Mouse (Mus musculus): ENCODE measurements around the gene Cryaa. TPM values are rescaled to one million over a fixed set of nuclear protein-coding genes. Genes with fewer than 3 reads are reported as not detected.

Gene Cryaa
- polyA plus RNA-seq, 1 experiment from 2014 or later: not detected

GRCm38 (mm10) chr17:31664760-31665159, 12.8 kb upstream of the Cryaa start:
- Histone ChIP-seq H3K36me3 (no peaks in the 10 kb centered on the region), H3K4me1 (no peaks in the 10 kb centered on the region), H3K4me2 (no peak overlapping the region), H3K27me3 (no peaks in the 10 kb centered on the region), H3K4me3 (no peak overlapping the region), H3K27ac (no peak overlapping the region), H3K9me3 (no peaks in the 10 kb centered on the region), H3K9ac (no peak overlapping the region)
- ATAC-seq (ENCODE audit: insufficient number of reproducible peaks, insufficient read depth, low FRiP score, low TSS enrichment, low read depth): 0 out of 2 replicates have a peak, but pooled peaks have one; percentile 66
- WGBS: 9% methylated on average over 4 of the region's 4 CpGs

DNA sequence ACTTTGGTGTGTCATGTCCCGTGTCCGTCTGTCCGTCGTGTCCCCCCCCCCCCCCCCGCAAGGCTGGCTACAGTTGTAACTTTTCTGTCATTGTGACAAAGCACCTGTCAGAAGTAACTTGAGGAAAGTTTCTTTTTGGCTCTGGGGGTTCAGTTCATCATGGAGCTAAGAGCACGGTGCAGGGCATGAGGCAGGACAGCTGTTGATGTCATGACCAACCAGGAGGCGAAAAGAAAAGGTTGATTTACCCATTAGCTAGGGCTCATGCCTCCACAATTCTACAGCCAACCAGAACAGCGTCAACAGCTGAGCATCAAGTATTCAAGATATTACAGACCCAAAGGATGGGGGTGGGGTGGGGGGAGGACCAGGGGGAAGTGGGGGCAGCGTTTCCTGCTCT, 9.3 kb upstream of the Cryaa start:
- Histone ChIP-seq H3K4me3 (no peak overlapping the region), H3K4me1 (no peaks in the 10 kb centered on the region; the same call in 1 of the 2 replicates), H3K27ac (no peak overlapping the region), H3K9ac (no peak overlapping the region), H3K36me3 (no peaks in the 10 kb centered on the region), H3K27me3 (no peaks in the 10 kb centered on the region), H3K9me3 (no peaks in the 10 kb centered on the region), H3K4me2 (no peak overlapping the region)
- 83% methylated on average over 9 of the region's 9 CpGs for WGBS
- no peak for ATAC-seq (ENCODE audit: insufficient number of reproducible peaks, insufficient read depth, low FRiP score, low TSS enrichment, low read depth)

GRCm38 (mm10) chr17:31670163-31670562, 7.4 kb upstream of the Cryaa start:
- 0 out of 2 replicates have a peak overlapping the region, but pooled peaks have one; percentile 16 for H3K9ac ChIP-seq
- no peaks in the 10 kb centered on the region for H3K9me3 ChIP-seq
- no peaks in the 10 kb centered on the region for H3K36me3 ChIP-seq
- WGBS: 17% methylated on average over 11 of the region's 11 CpGs
- no peak overlapping the region for H3K4me2 ChIP-seq
- no peak for ATAC-seq (ENCODE audit: insufficient number of reproducible peaks, insufficient read depth, low FRiP score, low TSS enrichment, low read depth)
- H3K27me3 ChIP-seq: no peaks in the 10 kb centered on the region
- H3K4me3 ChIP-seq: no peak overlapping the region
- H3K4me1 ChIP-seq: no peaks in the 10 kb centered on the region; the same call in 1 of the 2 replicates
- H3K27ac ChIP-seq: no peak overlapping the region

DNA sequence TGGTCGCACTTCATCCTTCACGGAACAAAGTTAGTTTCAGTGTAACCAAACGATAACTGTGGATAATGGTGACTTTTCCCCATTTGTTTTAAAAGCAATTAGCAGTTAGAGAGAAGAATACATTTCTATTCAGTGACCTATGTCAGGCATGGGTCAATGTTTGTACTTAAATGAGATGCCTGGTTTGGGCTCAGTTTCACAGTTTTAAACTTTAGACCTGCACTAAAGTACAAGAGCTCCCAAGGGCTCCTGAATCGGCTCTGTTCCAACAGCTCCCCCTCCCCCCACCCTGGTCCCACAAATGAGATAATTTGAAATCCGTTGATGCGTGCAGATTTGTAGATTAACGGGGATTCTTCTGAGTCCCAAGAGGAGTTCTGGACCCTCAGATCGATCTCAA, 5.9 kb upstream of the Cryaa start:
- no peaks in the 10 kb centered on the region; the same call in 1 of the 2 replicates for H3K4me1 ChIP-seq
- no peaks in the 10 kb centered on the region for H3K27me3 ChIP-seq
- no peaks in the 10 kb centered on the region for H3K36me3 ChIP-seq
- no peak overlapping the region for H3K27ac ChIP-seq
- whole genome bisulfite sequencing: 68% methylated on average over 8 of the region's 8 CpGs
- no peak overlapping the region for H3K4me3 ChIP-seq
- no peak for ATAC-seq (ENCODE audit: insufficient number of reproducible peaks, insufficient read depth, low FRiP score, low TSS enrichment, low read depth)
- H3K9ac ChIP-seq: no peak overlapping the region
- H3K4me2 ChIP-seq: no peak overlapping the region
- no peaks in the 10 kb centered on the region for H3K9me3 ChIP-seq

GRCm38 (mm10) chr17:31672279-31672678, 5.3 kb upstream of the Cryaa start:
- Histone ChIP-seq H3K27ac (no peak overlapping the region), H3K36me3 (no peaks in the 10 kb centered on the region), H3K4me3 (no peak overlapping the region), H3K9ac (no peak overlapping the region), H3K27me3 (no peaks in the 10 kb centered on the region), H3K4me2 (no peak overlapping the region), H3K9me3 (no peaks in the 10 kb centered on the region), H3K4me1 (no peaks in the 10 kb centered on the region; the same call in 1 of the 2 replicates)
- ATAC-seq (ENCODE audit: insufficient number of reproducible peaks, insufficient read depth, low FRiP score, low TSS enrichment, low read depth): no peak
- WGBS: 81% methylated on average over 12 of the region's 12 CpGs

DNA sequence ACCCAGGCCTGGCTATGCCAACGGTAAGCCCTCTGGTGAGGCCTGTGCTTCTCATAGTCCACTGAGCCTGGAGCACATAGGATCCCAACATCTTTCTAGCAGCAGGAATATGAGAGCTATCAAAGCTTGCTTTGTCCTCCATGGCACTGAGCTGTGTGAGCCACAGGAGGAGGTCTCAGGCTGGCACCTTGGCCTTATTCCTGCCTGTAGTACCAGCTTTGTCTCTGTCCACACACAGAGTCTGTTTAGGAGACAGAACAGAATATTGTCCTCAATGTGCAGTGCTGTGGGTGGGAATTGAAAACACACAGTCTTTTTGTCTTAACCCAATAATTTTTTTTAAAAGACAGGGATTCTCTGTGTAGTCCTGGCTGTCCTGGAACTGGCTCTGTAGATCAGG, 3.2 kb upstream of the Cryaa start:
- Histone ChIP-seq H3K27me3 (0 out of 2 replicates have a peak, but pooled peaks cover 2% of the 10 kb centered on the region), H3K27ac (no peak overlapping the region), H3K4me3 (no peak overlapping the region), H3K9me3 (no peaks in the 10 kb centered on the region), H3K36me3 (no peaks in the 10 kb centered on the region), H3K4me1 (no peaks in the 10 kb centered on the region; the same call in 1 of the 2 replicates), H3K4me2 (no peak overlapping the region), H3K9ac (no peak overlapping the region)
- WGBS: 73% methylated on average over 1 of the region's 1 CpGs
- no peak for ATAC-seq (ENCODE audit: insufficient number of reproducible peaks, insufficient read depth, low FRiP score, low TSS enrichment, low read depth)

DNA sequence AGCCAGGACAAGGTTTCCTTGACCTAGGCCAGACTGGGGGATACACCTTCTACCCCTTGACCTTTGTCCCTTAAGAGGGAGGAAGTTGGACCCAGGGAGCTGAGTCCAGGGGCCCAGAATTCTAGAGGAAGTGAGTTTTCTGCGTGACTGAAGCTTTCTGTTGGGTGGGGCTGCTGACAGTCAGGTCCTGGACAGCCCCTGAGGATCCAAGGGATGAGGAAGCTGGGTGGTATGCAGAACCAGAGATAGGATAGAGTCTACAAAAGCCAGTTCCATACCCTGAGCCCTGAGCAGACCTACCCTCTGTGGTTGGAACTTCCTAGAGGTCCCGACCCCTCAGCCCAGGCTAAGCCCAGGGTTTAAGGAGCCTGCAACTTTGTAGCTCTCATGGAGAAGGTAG, 2.8 kb downstream of the Cryaa start:
- H3K27ac ChIP-seq: no peak overlapping the region
- no peak overlapping the region for H3K4me3 ChIP-seq
- WGBS: 66% methylated on average over 2 of the region's 2 CpGs
- no peaks in the 10 kb centered on the region for H3K36me3 ChIP-seq
- no peaks in the 10 kb centered on the region for H3K9me3 ChIP-seq
- no peak overlapping the region for H3K4me2 ChIP-seq
- 0 out of 2 replicates have a peak, but pooled peaks cover 2% of the 10 kb centered on the region for H3K27me3 ChIP-seq
- no peak overlapping the region for H3K9ac ChIP-seq
- ATAC-seq (ENCODE audit: insufficient number of reproducible peaks, insufficient read depth, low FRiP score, low TSS enrichment, low read depth): no peak
- no peaks in the 10 kb centered on the region for H3K4me1 ChIP-seq

GRCm38 (mm10) chr17:31685514-31686224, 8.1 kb downstream of the Cryaa start:
- no peaks in the 10 kb centered on the region for H3K9me3 ChIP-seq
- H3K27ac ChIP-seq: peak overlapping the region; percentile 80
- no peaks in the 10 kb centered on the region for H3K36me3 ChIP-seq
- 7% methylated on average over 17 of the region's 17 CpGs for WGBS
- H3K4me1 ChIP-seq: peaks cover 11% of the 10 kb centered on the region
- no peaks in the 10 kb centered on the region for H3K27me3 ChIP-seq
- peak overlapping the region; percentile 57; the same call in 1 of the 2 replicates for H3K9ac ChIP-seq
- peak overlapping the region; percentile 41 for H3K4me2 ChIP-seq
- H3K4me3 ChIP-seq: no peak overlapping the region
- ATAC-seq (ENCODE audit: insufficient number of reproducible peaks, insufficient read depth, low FRiP score, low TSS enrichment, low read depth): no peak

DNA sequence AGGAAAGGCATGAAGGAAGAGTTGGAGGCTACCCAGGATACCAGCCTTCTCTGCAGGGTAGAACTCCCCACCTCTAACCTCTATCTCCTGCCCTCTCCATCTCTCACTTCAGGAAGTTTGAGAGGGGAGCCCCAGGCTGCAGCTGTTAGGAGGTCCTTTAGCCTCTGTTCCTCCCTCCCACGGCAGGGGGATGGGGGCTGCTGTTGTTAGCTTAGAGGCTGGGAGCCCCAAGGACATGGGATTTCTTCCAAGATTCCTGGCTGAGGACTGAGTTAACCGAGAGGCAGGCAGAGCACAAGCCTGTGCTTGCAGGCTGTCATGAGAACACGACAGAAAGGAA, 8.6 kb downstream of the Cryaa start:
- Histone ChIP-seq H3K4me3 (no peak overlapping the region), H3K9me3 (no peaks in the 10 kb centered on the region), H3K4me2 (peak overlapping the region; percentile 41), H3K27ac (peak overlapping the region; percentile 80), H3K27me3 (no peaks in the 10 kb centered on the region), H3K4me1 (peaks cover 11% of the 10 kb centered on the region), H3K36me3 (no peaks in the 10 kb centered on the region), H3K9ac (peak overlapping the region; percentile 37; the same call in 1 of the 2 replicates)
- ATAC-seq (ENCODE audit: insufficient number of reproducible peaks, insufficient read depth, low FRiP score, low TSS enrichment, low read depth): no peak
- 13% methylated on average over 3 of the region's 3 CpGs for WGBS

DNA sequence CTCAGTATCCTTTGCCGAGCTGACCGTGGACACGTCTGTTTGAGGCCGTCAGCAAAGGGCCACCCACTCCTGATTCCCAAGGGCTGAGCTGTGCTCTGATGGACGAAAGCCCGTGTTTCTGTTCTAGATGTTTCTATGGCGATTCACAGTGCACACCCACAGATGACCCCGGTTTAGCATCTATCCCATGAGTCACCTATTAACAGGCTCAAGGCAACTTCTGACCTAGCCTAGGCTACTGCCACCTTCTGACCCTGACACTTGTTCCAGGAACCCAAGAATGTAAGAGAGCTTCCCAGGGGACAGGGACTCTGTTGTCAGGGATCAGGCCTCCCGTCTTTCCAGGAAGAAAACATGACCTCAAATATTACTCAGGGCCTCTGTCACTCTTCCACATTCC, 10.5 kb downstream of the Cryaa start:
- WGBS: 78% methylated on average over 9 of the region's 9 CpGs
- Histone ChIP-seq H3K36me3 (no peaks in the 10 kb centered on the region), H3K27ac (no peak overlapping the region), H3K4me1 (peaks cover 14% of the 10 kb centered on the region), H3K9me3 (no peaks in the 10 kb centered on the region), H3K27me3 (no peaks in the 10 kb centered on the region), H3K9ac (no peak overlapping the region), H3K4me2 (no peak overlapping the region), H3K4me3 (no peak overlapping the region)
- no peak for ATAC-seq (ENCODE audit: insufficient number of reproducible peaks, insufficient read depth, low FRiP score, low TSS enrichment, low read depth)

GRCm38 (mm10) chr17:31689606-31690005, 12.0 kb downstream of the Cryaa start:
- WGBS: 81% methylated on average over 1 of the region's 1 CpGs
- no peak for ATAC-seq (ENCODE audit: insufficient number of reproducible peaks, insufficient read depth, low FRiP score, low TSS enrichment, low read depth)
- no peaks in the 10 kb centered on the region for H3K9me3 ChIP-seq

GRCm38 (mm10) chr17:31692918-31693317, 15.3 kb downstream of the Cryaa start:
- ATAC-seq (ENCODE audit: insufficient number of reproducible peaks, insufficient read depth, low FRiP score, low TSS enrichment, low read depth): no peak; the same call in 1 of the 2 replicates
- H3K27ac ChIP-seq: no peak overlapping the region
- no peaks in the 10 kb centered on the region for H3K36me3 ChIP-seq
- H3K4me2 ChIP-seq: peak overlapping the region; percentile 53
- H3K9ac ChIP-seq: no peak overlapping the region
- H3K27me3 ChIP-seq: no peaks in the 10 kb centered on the region
- peaks cover 12% of the 10 kb centered on the region for H3K4me1 ChIP-seq
- 44% methylated on average over 5 of the region's 5 CpGs for whole genome bisulfite sequencing
- no peaks in the 10 kb centered on the region for H3K9me3 ChIP-seq
- no peak overlapping the region for H3K4me3 ChIP-seq

More at GRCm38 (mm10) chr17:31689606-31690005, 12.0 kb downstream of the Cryaa start:
- Histone ChIP-seq H3K27ac (no peak overlapping the region), H3K4me2 (no peak overlapping the region), H3K36me3 (no peaks in the 10 kb centered on the region), H3K9ac (no peak overlapping the region), H3K4me1 (peaks cover 24% of the 10 kb centered on the region), H3K27me3 (no peaks in the 10 kb centered on the region), H3K4me3 (no peak overlapping the region)
